Mouse (Mus musculus) hindbrain, embryonic 14.5 days (tissue): Measurements from ENCODE around the gene Clhc1. TPM values are rescaled to one million over a fixed set of nuclear protein-coding genes. Genes with fewer than 3 reads are reported as not detected.

Source experiments
- ATAC-seq: fragments of 200-750 bp; cut with Nextera tagmentation; 2 replicates; pipeline ENCODE4 v1.8.0; 2017; ENCODE audit warnings: moderate number of reproducible peaks, mild to moderate bottlenecking, moderate TSS enrichment, moderate library complexity; ENCODE audit not compliant: low FRiP score
- DNase-seq: peaks from one replicate; pipeline ENCODE4 v3.0.0-alpha.2; 2015; ENCODE audit warnings: low spot score
- H3K27ac ChIP-seq: fragments of 300-500 bp; sonication (generic); 2 replicates; pipeline ENCODE4 v1.5.1; 2014; ENCODE audit warnings: mild to moderate bottlenecking, moderate library complexity
- H3K27me3 ChIP-seq: fragments of 300-500 bp; sonication (generic); 2 replicates; pipeline ENCODE4 v1.6.1; 2014; ENCODE audit warnings: mild to moderate bottlenecking, low read length, mixed read lengths; ENCODE audit not compliant: control insufficient read depth, insufficient read depth
- H3K36me3 ChIP-seq: fragments of 300-500 bp; sonication (generic); replicated peaks from 2 replicates; pipeline ENCODE4 v1.6.1; 2014; ENCODE audit not compliant: control insufficient read depth, insufficient read depth
- H3K4me1 ChIP-seq: fragments of 300-500 bp; sonication (generic); replicated peaks from 2 replicates; pipeline ENCODE4 v1.6.1; 2014; ENCODE audit warnings: antibody characterized with exemption, low read length, mixed read lengths; ENCODE audit not compliant: control insufficient read depth, insufficient read depth
- H3K4me2 ChIP-seq: fragments of 300-500 bp; sonication (generic); replicated peaks from 2 replicates; pipeline ENCODE4 v1.6.1; 2014; ENCODE audit warnings: mild to moderate bottlenecking, moderate library complexity
- H3K4me3 ChIP-seq: fragments of 300-500 bp; sonication (generic); replicated peaks from 2 replicates; pipeline ENCODE4 v1.5.1; 2014; ENCODE audit warnings: mild to moderate bottlenecking, low read length
- H3K9ac ChIP-seq: fragments of 300-500 bp; sonication (generic); 2 replicates; pipeline ENCODE4 v1.6.1; 2014
- H3K9me3 ChIP-seq: fragments of 300-500 bp; sonication (generic); 2 replicates; pipeline ENCODE4 v1.6.1; 2016; ENCODE audit warnings: low read length; ENCODE audit not compliant: control insufficient read depth
- whole genome bisulfite sequencing: fragments of 180-500 bp; shearing (Covaris S2); extraction: QIAGEN DNeasy Blood & Tissue Kit; methylation state at CpG from one replicate; pipeline ENCODE4 v1.1.7; 2014; 5-methylcytosine and 5-hydroxymethylcytosine counted together
- polyA plus RNA-seq: library from polyadenylated mRNA; unstranded; fragments of >200 nt; fragmentation: Nextera tagmentation; extraction: Ambion mirVana; gene quantifications from 2 replicates; pipeline ENCODE4 v1.2.1, GENCODE M21; 2014

Gene Clhc1
- polyA plus RNA-seq, 1 experiment from 2014 or later = 0.33 TPM

DNA sequence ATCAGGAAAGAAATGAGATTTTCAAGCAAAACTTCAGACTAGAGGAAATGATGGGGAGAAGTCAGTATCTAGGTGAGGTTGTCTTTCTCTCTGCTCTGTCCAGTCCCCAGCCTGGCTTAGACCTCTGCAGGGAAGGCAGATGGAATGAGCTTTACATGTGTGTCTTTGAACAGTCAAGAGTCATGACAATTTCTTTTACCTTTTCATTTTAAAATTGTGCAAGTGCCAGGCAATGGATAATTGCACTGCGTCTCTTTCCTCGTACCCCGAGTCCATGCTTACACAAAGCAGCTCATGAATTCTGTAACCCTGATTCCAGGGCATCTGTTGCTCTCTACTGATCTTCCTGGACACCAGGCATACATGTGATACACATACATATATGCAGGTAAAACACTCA lies 80.0 kb downstream of the Clhc1 start:
- WGBS = 94% methylated on average over 3 of the region's 3 CpGs
- H3K27ac ChIP-seq = no peak overlapping the region
- ATAC-seq (no peak), DNase-seq (no peak)
- no peaks in the 10 kb centered on the region for H3K9me3 ChIP-seq
- H3K36me3 ChIP-seq = no peaks in the 10 kb centered on the region
- no peaks in the 10 kb centered on the region for H3K4me1 ChIP-seq
- no peak overlapping the region for H3K4me2 ChIP-seq
- no peak overlapping the region for H3K4me3 ChIP-seq
- no peaks in the 10 kb centered on the region for H3K27me3 ChIP-seq
- no peak overlapping the region for H3K9ac ChIP-seq

Other genes starting within 250 kb of the Clhc1 start
- 66.8 and 68.2 TPM in 2 replicates for gene Ccdc88a, start 174.3 kb upstream of the Clhc1 start, polyA plus RNA-seq
- 11.5 and 15.4 TPM in 2 replicates for gene Prorsd1, start 32.9 kb upstream of the Clhc1 start, polyA plus RNA-seq
- gene Mtif2, start 21.5 kb upstream of the Clhc1 start, polyA plus RNA-seq = 30.3 and 35.2 TPM in 2 replicates
- 615 and 722 TPM in 2 replicates for gene Rps27a, start 159 bp downstream of the Clhc1 start, polyA plus RNA-seq
- 112 and 120 TPM in 2 replicates for gene Rtn4, start 145.0 kb downstream of the Clhc1 start, polyA plus RNA-seq